Mouse (Mus musculus) layer of hippocampus, adult 2 months (tissue): ENCODE measurements around the gene Lama1. TPM values are rescaled to one million over a fixed set of nuclear protein-coding genes. Genes with fewer than 3 reads are reported as not detected.

Experiments
- DNase-seq, 2 experiments: peaks; one replicate each; pipeline ENCODE4 v3.0.0; 2022; ENCODE audit warnings: low spot score in 2 of 2
- H3K27ac ChIP-seq: fragments of 200-600 bp; 2 replicates; pipeline ENCODE4 v1.8.1; 2022
- H3K4me3 ChIP-seq: fragments of 200-600 bp; 2 replicates; pipeline ENCODE4 v1.8.1; 2022; ENCODE audit warnings: mild to moderate bottlenecking
- CTCF ChIP-seq: fragments of 200-600 bp; conservative IDR thresholded peaks from 2 replicates; pipeline ENCODE4 v1.8.1; 2022; ENCODE audit warnings: antibody characterized with exemption, mild to moderate bottlenecking, moderate library complexity
- total RNA-seq, 2 experiments: library from RNA; stranded (reverse); gene quantifications; 2 replicates each; pipeline ENCODE4 v1.2.3; 2021

Lama1 gene
- total RNA-seq, 2 experiments from 2014 or later: 3.9 to 4.9 TPM

GRCm38 (mm10) chr17:67869731-67870601 is 172.9 kb downstream of the Lama1 start:
- no peak overlapping the region for H3K27ac ChIP-seq
- peak; percentile 89 for TF ChIP-seq CTCF
- no peak overlapping the region for H3K4me3 ChIP-seq
- DNase-seq: peak; percentile 42 to 84

Other genes with a start within 250 kb of the Lama1 start
- gene Lrrc30, start 64.5 kb upstream of the Lama1 start, total RNA-seq: not detected